Mouse (Mus musculus) ovary, postnatal 10 days (tissue): ENCODE results near the gene Reln.

Experiments used
- DNase-seq: peaks from one replicate; pipeline ENCODE4 v3.0.0; 2022; ENCODE audit warnings: low spot score

Reln gene

GRCm38 (mm10) chr5:22007304-22008059 is 337.0 kb downstream of the Reln start:
- no peak for DNase-seq

GRCm38 (mm10) chr5:22003858-22004257 is 340.6 kb downstream of the Reln start:
- no peak for DNase-seq

GRCm38 (mm10) chr5:21987711-21988110 is 356.8 kb downstream of the Reln start:
- no peak for DNase-seq

- no peak for DNase-seq
Observed at GRCm38 (mm10) chr5:21986311-21986710, 358.2 kb downstream of the Reln start.

GRCm38 (mm10) chr5:21983021-21983667 is 361.4 kb downstream of the Reln start:
- DNase-seq, result no peak

- DNase-seq, result no peak
Observed at GRCm38 (mm10) chr5:21981216-21981615, 363.3 kb downstream of the Reln start.

GRCm38 (mm10) chr5:21980544-21980943 is 364.0 kb downstream of the Reln start:
- no peak for DNase-seq

GRCm38 (mm10) chr5:21973266-21974010 is 371.1 kb downstream of the Reln start:
- DNase-seq, result no peak

GRCm38 (mm10) chr5:21961796-21962195 is 382.7 kb downstream of the Reln start:
- DNase-seq, result no peak

GRCm38 (mm10) chr5:21960151-21960550 is 384.4 kb downstream of the Reln start:
- no peak for DNase-seq

- no peak for DNase-seq
Observed at GRCm38 (mm10) chr5:21957586-21957985, 386.9 kb downstream of the Reln start.

GRCm38 (mm10) chr5:21957061-21957460 is 387.4 kb downstream of the Reln start:
- DNase-seq, result no peak

GRCm38 (mm10) chr5:21949507-21949897 is 395.0 kb downstream of the Reln start:
- DNase-seq, result no peak

- no peak for DNase-seq
Observed at GRCm38 (mm10) chr5:21948736-21949506, 395.6 kb downstream of the Reln start.

- no peak for DNase-seq
Observed at GRCm38 (mm10) chr5:21947610-21948381, 396.7 kb downstream of the Reln start.

- DNase-seq, result no peak
Observed at GRCm38 (mm10) chr5:21944579-21944978, 399.9 kb downstream of the Reln start.

- no peak for DNase-seq
Observed at GRCm38 (mm10) chr5:21939405-21939804, 405.1 kb downstream of the Reln start.

- no peak for DNase-seq
Observed at GRCm38 (mm10) chr5:21938138-21938537, 406.4 kb downstream of the Reln start.

- no peak for DNase-seq
Observed at GRCm38 (mm10) chr5:21936627-21937026, 407.9 kb downstream of the Reln start.

- DNase-seq, result no peak
Observed at GRCm38 (mm10) chr5:21936096-21936495, 408.4 kb downstream of the Reln start.

GRCm38 (mm10) chr5:21934811-21935396 is 409.6 kb downstream of the Reln start:
- DNase-seq, result no peak
